Mouse (Mus musculus): ENCODE measurements around the gene Plpp1. TPM values are rescaled to one million over a fixed set of nuclear protein-coding genes. Genes with fewer than 3 reads are reported as not detected.

The Plpp1 gene
- 27.4 and 29.6 TPM in 2 replicates for polyA plus RNA-seq (2016; fragmentation: Nextera tagmentation; extraction: Ambion mirVana)

DNA sequence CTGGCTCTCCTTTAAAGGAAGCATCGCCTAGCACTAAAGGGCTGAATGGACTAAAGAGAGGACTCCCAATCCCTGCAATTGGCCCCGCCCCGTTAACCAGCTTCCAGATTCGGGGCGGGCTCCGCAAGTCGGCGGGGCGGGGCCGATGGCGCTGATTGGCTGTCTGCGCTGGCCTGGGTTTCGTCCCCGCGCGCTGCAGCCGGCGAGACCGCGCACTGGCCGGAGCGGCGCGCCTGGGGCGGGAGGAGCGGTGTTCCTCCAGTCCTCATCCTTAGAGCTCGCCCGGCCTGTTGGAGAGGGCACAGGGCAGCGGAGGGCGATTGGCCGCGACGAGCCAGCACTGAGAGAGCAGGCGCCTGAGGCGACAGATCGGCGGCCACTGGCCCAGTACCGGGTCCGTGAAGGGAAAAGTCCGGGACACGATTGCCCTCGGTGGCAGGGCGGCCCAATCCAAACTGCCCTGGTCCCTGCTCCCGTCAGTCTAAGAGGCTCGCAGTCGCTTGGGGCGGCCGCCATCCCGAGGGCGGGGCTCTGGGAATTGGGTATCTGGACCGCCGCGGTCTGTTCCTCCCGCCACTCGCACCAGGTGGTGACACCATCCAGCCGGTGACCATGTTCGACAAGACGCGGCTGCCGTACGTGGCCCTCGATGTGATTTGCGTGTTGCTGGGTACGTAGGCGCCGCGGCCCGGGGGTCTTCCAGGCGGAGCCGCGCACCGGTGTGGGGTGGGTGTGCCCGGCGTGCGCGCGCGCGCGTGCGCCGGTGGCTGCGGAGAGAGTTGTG is at the start of gene Plpp1:
Gene Plpp1 (plus strand): TSS at position 196 of the 784 bp plus-strand sequence.
- Histone ChIP-seq H3K27ac (peak within 1 kb of the TSS; percentile 80), H3K4me2 (replicated peaks) (peak within 1 kb of the TSS; percentile 86), H3K9me3 (no peaks in the 10 kb centered on the region), H3K36me3 (peaks cover 2% of the 10 kb centered on the region; the same call in 1 of the 2 replicates), H3K4me3 (peak within 1 kb of the TSS; percentile 76), H3K4me1 (peaks cover 6% of the 10 kb centered on the region; the same call in 1 of the 2 replicates), H3K9ac (peak within 1 kb of the TSS; percentile 81), H3K27me3 (replicated peaks) (no peaks in the 10 kb centered on the region)
- peak; percentile 98 for ATAC-seq (ENCODE audit: low FRiP score, low read depth)
- WGBS: under 1% methylated on average over 83 of the region's 83 CpGs

DNA sequence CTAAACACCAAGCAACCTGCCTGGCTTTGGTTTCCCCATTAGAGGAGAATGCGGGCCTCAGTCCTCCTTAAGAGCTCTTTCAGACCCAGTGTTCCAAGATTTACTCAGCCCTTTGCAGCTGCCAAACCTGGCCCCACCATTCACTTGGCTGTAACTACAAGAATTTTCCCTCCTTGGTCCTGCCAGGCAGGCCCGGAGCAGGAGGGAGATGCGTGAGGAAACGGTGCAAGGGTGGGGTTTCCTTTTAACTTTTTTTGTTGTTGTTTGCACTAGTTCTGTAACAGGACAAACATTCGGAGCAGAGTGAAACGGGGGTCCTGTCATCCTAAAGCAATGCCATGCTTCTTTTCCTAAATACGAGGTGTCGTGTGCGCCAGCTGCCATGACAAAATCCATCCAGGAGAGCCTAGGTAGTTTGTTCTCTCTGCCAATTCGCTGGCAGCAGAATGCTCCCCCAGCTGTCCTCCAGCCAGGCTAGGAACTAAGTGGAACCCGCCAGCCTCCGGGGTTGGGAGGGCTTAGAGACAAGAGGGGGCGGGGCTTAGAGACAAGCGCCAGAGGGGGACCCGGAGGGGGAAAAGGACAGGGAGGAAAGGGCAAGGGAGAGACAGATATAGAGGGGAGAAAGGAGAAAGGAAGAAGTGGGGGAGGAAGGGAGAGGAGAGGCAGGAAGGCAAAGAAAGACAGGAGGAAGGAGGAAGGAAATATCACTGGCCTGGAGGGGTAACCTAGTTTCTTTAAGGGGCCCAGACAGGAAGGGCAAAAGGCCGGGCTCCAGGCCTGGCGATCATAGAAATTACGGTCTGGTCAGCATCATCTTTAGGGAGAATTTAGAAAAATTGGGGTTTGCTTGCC is 48.9 kb upstream of the Plpp1 start:
- WGBS: 45% methylated on average over 18 of the region's 18 CpGs
- H3K27ac ChIP-seq: no peak overlapping the region

DNA sequence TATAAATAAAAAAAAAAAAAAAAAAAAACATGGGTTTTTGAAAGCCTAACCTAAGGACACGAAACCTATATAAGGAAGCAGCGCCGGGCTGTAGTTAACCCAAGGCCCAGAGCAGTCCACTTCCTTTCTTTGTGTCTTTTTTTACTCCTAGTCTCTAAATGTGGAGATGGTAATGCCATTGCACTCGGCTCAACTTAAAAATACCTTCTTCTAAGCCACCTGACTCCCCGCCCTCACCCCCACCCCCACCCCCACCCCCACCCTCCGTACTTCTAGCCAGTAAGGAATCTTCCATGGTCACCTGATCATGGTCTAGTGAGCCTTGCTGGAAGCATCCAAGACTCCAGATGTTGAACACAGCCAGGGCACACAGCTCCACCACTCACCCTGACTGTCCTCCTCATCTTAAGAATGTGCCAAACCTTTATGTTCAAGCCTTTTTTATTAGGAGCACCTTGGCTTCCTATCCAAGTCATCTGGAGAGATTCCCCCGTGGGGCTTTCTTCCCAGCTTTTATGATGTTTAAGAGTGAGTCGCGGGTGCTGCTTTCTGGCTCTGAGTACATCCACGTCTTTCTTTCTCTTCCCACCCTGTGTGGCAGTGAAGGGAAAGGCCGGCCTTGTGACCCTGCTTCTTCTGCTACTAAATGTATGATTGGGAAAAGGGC is 48.1 kb upstream of the Plpp1 start:
- WGBS: 74% methylated on average over 11 of the region's 11 CpGs
- Histone ChIP-seq H3K4me2 (replicated peaks) (no peak overlapping the region), H3K9ac (no peak overlapping the region), H3K27ac (no peak overlapping the region), H3K4me1 (peaks cover 17% of the 10 kb centered on the region), H3K4me3 (no peak overlapping the region), H3K9me3 (no peaks in the 10 kb centered on the region), H3K36me3 (no peaks in the 10 kb centered on the region), H3K27me3 (replicated peaks) (no peaks in the 10 kb centered on the region)
- no peak for ATAC-seq (ENCODE audit: low FRiP score, low read depth)

More for the DNA sequence above, 48.9 kb upstream of the Plpp1 start:
- peak overlapping the region; percentile 21 for H3K4me2 ChIP-seq (replicated peaks)
- H3K9ac ChIP-seq: no peak overlapping the region
- no peaks in the 10 kb centered on the region for H3K27me3 ChIP-seq (replicated peaks)
- H3K4me3 ChIP-seq: no peak overlapping the region
- H3K4me1 ChIP-seq: peaks cover 17% of the 10 kb centered on the region
- no peaks in the 10 kb centered on the region for H3K36me3 ChIP-seq
- H3K9me3 ChIP-seq: no peaks in the 10 kb centered on the region
- peak; percentile 34 for ATAC-seq (ENCODE audit: low FRiP score, low read depth)

GRCm38 (mm10) chr13:112753522-112753921 is 47.1 kb upstream of the Plpp1 start:
- Histone ChIP-seq H3K27ac (no peak overlapping the region), H3K9ac (no peak overlapping the region), H3K4me3 (no peak overlapping the region), H3K36me3 (no peaks in the 10 kb centered on the region), H3K4me2 (replicated peaks) (no peak overlapping the region), H3K4me1 (peaks cover 17% of the 10 kb centered on the region), H3K27me3 (replicated peaks) (no peaks in the 10 kb centered on the region), H3K9me3 (no peaks in the 10 kb centered on the region)
- no peak for ATAC-seq (ENCODE audit: low FRiP score, low read depth)
- 91% methylated on average over 9 of the region's 9 CpGs for WGBS

DNA sequence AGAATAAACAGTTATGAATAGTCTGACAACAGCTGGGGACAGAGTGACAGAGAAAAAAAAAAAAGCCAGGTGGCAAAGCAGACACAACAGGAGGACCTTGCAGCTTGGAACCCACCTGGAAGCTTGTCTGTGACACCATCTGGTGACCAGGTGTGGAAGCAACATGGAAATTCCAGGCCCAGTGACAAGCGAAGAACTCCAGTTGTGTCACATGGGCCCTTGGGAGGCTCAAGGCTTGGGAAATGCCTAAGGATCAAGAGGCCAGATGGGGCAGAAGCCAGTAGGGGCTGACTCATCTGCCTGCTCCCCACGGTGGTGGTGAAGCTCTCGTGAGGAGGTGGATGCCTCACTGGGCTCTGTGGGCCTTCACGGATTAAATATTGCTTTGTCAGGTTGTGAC is 45.7 kb upstream of the Plpp1 start:
- WGBS: 56% methylated on average over 4 of the region's 4 CpGs
- no peak overlapping the region for H3K9ac ChIP-seq
- no peak overlapping the region for H3K4me3 ChIP-seq
- H3K4me1 ChIP-seq: peaks cover 17% of the 10 kb centered on the region
- no peaks in the 10 kb centered on the region for H3K36me3 ChIP-seq
- H3K27ac ChIP-seq: no peak overlapping the region
- no peaks in the 10 kb centered on the region for H3K9me3 ChIP-seq
- 0 out of 2 replicates have a peak, but pooled peaks have one; percentile 41 for ATAC-seq (ENCODE audit: low FRiP score, low read depth)
- H3K27me3 ChIP-seq (replicated peaks): no peaks in the 10 kb centered on the region
- H3K4me2 ChIP-seq (replicated peaks): no peak overlapping the region

DNA sequence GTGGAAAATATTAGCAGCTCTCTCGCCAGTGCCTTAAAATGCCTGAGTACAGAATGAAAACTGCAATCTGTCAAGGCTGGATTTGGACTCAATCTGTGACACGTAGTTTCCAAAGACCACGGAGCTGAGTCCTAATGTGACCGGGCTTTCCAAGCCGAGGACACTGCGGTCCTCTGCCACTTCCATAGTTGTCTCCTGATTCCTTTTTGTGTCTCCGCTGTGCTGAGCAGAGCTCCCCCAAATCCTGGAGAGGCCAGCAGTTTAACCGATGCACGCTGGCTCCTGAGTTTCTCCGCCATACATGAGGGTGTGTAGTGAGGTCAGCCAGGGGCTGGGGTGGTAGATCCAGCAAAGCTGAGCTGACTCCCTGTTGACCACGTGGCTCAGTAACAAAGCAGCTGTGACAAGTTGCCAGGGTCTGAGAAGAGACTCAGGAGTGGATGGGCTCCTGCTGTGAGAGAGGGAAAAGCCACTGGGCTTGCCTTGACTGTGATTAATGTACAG is 45.0 kb upstream of the Plpp1 start:
- no peaks in the 10 kb centered on the region for H3K9me3 ChIP-seq
- H3K27me3 ChIP-seq (replicated peaks): no peaks in the 10 kb centered on the region
- 59% methylated on average over 11 of the region's 11 CpGs for WGBS
- no peak overlapping the region for H3K4me3 ChIP-seq
- peak; percentile 62 for ATAC-seq (ENCODE audit: low FRiP score, low read depth)
- H3K27ac ChIP-seq: no peak overlapping the region
- no peak overlapping the region for H3K9ac ChIP-seq
- H3K36me3 ChIP-seq: no peaks in the 10 kb centered on the region
- H3K4me1 ChIP-seq: peaks cover 17% of the 10 kb centered on the region
- H3K4me2 ChIP-seq (replicated peaks): no peak overlapping the region; the same call in 1 of the 2 replicates

DNA sequence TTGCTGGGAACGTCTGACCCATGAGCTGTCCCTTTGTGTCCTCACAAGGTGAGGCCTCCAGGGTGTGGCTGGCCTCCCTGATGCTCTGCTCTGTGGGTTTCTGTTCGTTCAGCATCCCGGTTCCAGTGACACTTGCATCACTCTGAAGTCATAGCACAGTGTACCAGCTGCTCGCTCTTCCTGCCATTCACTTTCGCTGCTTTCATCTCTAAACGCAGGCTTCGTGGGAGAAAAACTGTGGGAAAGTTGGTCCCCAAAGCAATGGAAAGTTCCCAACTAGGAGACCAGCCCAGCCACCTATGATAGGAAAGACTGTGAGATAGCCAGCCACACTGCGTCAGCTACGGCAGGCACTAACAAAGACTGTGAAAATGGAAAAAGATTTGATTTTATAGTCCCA is 43.2 kb upstream of the Plpp1 start:
- H3K36me3 ChIP-seq: no peaks in the 10 kb centered on the region
- no peak overlapping the region for H3K9ac ChIP-seq
- no peak overlapping the region for H3K27ac ChIP-seq
- peaks cover 8% of the 10 kb centered on the region for H3K4me1 ChIP-seq
- no peak for ATAC-seq (ENCODE audit: low FRiP score, low read depth)
- no peaks in the 10 kb centered on the region for H3K27me3 ChIP-seq (replicated peaks)
- H3K4me2 ChIP-seq (replicated peaks): no peak overlapping the region
- WGBS: 82% methylated on average over 9 of the region's 9 CpGs
- no peak overlapping the region for H3K4me3 ChIP-seq
- no peaks in the 10 kb centered on the region for H3K9me3 ChIP-seq

DNA sequence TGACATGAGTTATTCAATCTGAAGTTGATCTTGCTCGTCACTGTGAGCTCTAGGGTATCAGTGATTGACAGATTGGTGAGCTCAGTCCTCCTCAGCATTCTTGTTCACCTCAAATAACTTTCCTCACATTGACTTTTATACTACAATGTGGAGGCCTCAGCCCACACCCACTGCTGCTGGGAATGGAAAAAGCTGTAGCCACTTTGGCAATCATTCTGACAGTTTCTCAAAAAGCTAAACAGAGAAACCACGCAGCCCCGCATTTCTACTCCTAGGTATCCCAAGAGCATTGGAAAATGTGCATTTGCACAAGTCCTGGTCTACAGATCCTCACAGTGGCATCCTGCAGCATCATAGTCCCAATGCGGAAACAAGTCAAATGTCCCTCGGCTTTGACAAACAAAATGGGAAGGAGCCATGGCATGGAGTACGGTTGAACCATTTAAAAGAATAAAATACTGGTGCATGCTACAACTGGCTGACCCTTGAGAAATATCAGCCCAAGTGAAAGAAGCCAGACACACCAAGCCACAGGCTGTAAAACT is 42.0 kb upstream of the Plpp1 start:
- no peaks in the 10 kb centered on the region for H3K9me3 ChIP-seq
- no peaks in the 10 kb centered on the region for H3K36me3 ChIP-seq
- H3K27ac ChIP-seq: no peak overlapping the region
- no peak overlapping the region for H3K4me3 ChIP-seq
- no peak for ATAC-seq (ENCODE audit: low FRiP score, low read depth)
- no peaks in the 10 kb centered on the region for H3K27me3 ChIP-seq (replicated peaks)
- no peak overlapping the region for H3K9ac ChIP-seq
- WGBS: 87% methylated on average over 6 of the region's 6 CpGs
- H3K4me1 ChIP-seq: peaks cover 8% of the 10 kb centered on the region
- no peak overlapping the region for H3K4me2 ChIP-seq (replicated peaks)

DNA sequence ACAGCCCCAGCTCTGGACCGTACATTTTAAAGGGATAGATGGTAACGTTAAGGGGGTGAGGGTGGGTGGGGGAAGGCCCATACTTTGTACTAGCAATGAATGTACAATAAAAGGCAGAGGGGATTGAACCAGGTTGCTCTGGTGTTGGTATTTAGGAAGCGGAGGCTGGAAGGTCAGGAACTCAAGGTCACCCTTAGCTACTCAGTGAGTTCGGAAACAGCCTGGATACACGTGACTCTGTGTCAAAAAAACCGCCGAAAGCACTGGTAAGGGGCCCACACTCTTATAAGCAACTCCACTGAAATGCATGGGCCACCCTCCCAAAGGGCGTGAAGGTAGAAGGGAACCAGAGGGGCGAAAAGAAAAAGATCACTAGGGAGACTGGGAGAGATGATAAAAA is 41.2 kb upstream of the Plpp1 start:
- Histone ChIP-seq H3K27me3 (replicated peaks) (no peaks in the 10 kb centered on the region), H3K9me3 (no peaks in the 10 kb centered on the region), H3K4me3 (no peak overlapping the region), H3K36me3 (no peaks in the 10 kb centered on the region), H3K9ac (no peak overlapping the region), H3K4me1 (peaks cover 8% of the 10 kb centered on the region), H3K27ac (no peak overlapping the region), H3K4me2 (replicated peaks) (no peak overlapping the region)
- ATAC-seq (ENCODE audit: low FRiP score, low read depth): no peak
- WGBS: 80% methylated on average over 9 of the region's 9 CpGs

- Histone ChIP-seq H3K4me2 (replicated peaks) (no peak overlapping the region), H3K9me3 (no peaks in the 10 kb centered on the region), H3K27me3 (replicated peaks) (no peaks in the 10 kb centered on the region), H3K36me3 (no peaks in the 10 kb centered on the region), H3K4me3 (no peak overlapping the region), H3K27ac (no peak overlapping the region), H3K9ac (no peak overlapping the region), H3K4me1 (peaks cover 8% of the 10 kb centered on the region)
- ATAC-seq (ENCODE audit: low FRiP score, low read depth): no peak
- 81% methylated on average over 15 of the region's 15 CpGs for WGBS
Measured at GRCm38 (mm10) chr13:112759777-112760537, 40.6 kb upstream of the Plpp1 start.

DNA sequence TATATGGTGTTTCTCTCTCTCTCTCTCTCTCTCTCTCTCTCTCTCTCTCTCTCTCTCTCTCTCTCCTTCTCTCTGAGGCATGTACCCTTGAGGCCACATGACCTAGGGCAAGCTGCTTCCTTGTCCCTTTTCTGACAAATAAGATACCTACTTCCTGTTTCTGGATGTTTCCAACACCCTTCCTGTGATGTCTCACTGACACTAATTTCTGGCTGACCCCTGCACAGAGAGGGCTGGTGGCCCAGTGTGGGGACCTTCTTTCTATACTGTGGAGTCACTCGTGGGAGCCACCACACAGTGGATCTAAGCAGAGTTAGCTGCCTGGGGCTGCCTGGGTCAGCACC is 40.1 kb upstream of the Plpp1 start:
- H3K4me1 ChIP-seq: peaks cover 5% of the 10 kb centered on the region
- 47% methylated on average over 1 of the region's 1 CpGs for WGBS

More for the DNA sequence above, 40.1 kb upstream of the Plpp1 start:
- Histone ChIP-seq H3K9ac (no peak overlapping the region), H3K4me3 (no peak overlapping the region), H3K9me3 (no peaks in the 10 kb centered on the region), H3K27me3 (replicated peaks) (no peaks in the 10 kb centered on the region), H3K4me2 (replicated peaks) (no peak overlapping the region), H3K27ac (no peak overlapping the region), H3K36me3 (no peaks in the 10 kb centered on the region)
- no peak for ATAC-seq (ENCODE audit: low FRiP score, low read depth)
